Mouse (Mus musculus): ENCODE results near the gene Arfgap3. TPM values are rescaled to one million over a fixed set of nuclear protein-coding genes. Genes with fewer than 3 reads are reported as not detected.

Arfgap3 gene
- polyA plus RNA-seq, 1 experiment from 2014 or later: 37.4 TPM

DNA sequence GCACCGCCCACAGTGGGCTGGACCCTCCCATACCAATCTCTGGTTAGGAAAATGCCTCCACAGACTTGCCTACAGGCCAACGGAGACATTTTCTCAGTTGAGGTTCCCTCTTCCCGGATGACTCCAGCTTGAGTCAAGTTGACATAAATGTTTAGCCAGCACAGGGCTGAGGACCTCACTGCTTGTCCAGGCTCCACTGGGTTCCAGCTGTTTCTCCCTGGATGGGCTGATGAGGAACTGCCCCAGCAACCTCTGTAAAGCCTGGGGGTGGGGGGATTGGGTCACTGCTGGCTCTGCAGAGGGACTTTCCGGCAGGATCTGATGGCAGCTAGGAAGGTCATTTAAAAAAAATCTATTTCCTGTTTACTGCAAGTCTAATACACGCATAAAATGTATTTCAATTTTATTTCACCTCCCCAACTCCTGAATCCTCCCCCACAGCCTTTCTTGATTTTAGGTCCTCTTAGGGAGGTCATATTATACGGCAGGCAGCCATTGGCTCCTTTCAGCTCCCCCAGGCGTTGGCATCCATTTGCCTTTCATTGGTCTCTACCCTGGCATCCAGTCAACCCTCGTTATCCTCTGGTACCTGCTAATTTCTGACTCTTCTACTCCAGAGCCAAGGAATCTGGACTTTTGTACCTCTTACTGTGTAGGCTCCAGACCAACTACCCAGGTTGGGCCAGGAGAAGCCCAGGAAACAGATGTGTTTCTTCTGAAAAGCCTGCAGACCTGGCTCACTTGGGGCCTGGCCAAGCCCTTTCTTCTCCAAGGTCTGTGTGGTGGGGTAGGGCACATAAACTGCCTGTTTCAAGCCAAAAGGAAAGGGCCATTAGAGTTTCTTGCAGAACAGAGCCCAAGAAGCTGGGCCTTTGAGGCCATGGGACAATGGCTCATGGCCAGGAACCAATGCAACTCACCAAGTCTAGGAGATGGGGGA, 56.1 kb downstream of the Arfgap3 start:
- no peak for ATAC-seq (ENCODE audit: low read depth)
- Histone ChIP-seq H3K27me3 (ENCODE audit: control insufficient read depth, insufficient read depth, low read length) (no peaks in the 10 kb centered on the region), H3K27ac (ENCODE audit: low read depth, low read length) (no peak overlapping the region), H3K36me3 (ENCODE audit: control insufficient read depth, insufficient read depth, low read length) (no peaks in the 10 kb centered on the region), H3K9me3 (ENCODE audit: control insufficient read depth, low read length) (no peaks in the 10 kb centered on the region), H3K4me2 (ENCODE audit: low read depth, low read length) (no peak overlapping the region), H3K4me3 (ENCODE audit: low read depth, low read length) (no peak overlapping the region), H3K4me1 (ENCODE audit: control insufficient read depth, insufficient read depth, low read length) (no peaks in the 10 kb centered on the region), H3K9ac (replicated peaks; ENCODE audit: low read depth, low read length) (no peak overlapping the region)
- 87% methylated on average over 8 of the region's 8 CpGs for WGBS

DNA sequence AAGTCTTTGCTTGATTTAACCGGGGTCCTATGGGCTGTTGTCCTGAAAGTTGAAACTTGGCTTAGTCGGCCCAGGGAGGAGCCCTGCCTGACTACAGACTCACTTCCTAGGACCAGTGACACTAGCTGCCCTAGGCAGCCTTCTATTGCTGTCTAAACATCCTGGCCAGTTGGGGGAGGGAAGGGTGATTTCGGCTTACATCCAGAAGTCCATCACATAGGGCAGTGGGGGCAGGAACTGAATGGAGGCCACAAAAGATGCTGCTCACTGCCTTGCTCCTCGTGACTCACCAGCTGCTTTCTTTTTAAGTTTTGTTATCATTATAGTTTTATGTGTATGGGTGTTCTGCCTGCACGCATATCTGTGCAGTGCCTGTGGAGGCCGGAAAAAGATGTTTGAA, 56.9 kb downstream of the Arfgap3 start:
- no peak overlapping the region for H3K9ac ChIP-seq (replicated peaks; ENCODE audit: low read depth, low read length)
- ATAC-seq (ENCODE audit: low read depth): no peak
- no peaks in the 10 kb centered on the region for H3K4me1 ChIP-seq (ENCODE audit: control insufficient read depth, insufficient read depth, low read length)
- H3K36me3 ChIP-seq (ENCODE audit: control insufficient read depth, insufficient read depth, low read length): no peaks in the 10 kb centered on the region
- no peaks in the 10 kb centered on the region for H3K27me3 ChIP-seq (ENCODE audit: control insufficient read depth, insufficient read depth, low read length)
- H3K9me3 ChIP-seq (ENCODE audit: control insufficient read depth, low read length): no peaks in the 10 kb centered on the region
- H3K4me3 ChIP-seq (ENCODE audit: low read depth, low read length): no peak overlapping the region
- 86% methylated on average over 6 of the region's 6 CpGs for WGBS
- no peak overlapping the region for H3K27ac ChIP-seq (ENCODE audit: low read depth, low read length)
- H3K4me2 ChIP-seq (ENCODE audit: low read depth, low read length): no peak overlapping the region

DNA sequence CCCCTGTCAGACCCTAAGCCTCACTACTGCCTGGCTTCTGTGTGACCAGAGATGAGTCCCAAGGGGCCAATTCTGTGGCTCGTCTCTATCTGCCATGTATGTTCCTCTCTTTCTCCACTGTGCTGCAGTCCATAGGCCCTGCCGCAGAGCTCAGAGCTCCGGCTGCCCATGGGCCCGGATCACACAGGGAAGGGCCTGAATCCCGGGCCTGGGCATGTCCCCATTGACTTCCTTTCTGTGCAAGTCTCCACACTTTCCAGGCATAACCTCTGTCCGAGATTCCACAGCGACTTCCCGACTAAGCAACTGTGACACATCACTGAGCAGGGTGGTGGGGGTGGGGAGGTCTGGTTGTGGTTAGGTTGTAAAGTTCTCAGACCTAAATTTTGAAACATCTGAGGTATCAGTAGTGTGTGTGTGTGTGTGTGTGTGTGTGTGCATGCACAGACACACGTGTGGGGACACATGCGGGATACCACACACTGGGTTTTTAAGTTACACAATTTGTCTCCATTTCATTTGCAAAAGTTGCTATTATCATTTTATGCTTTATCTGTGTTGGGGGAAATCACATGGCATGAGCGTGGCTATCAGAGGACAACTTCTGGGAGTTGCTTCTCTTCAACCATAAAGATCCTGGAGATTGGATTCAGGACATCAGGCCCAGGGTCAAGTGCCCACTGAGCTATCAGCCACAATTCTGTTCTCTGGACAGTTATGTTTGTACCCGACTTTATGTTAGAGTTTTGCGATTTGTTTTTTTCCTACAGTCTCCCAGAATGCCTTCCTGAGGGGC, 57.6 kb downstream of the Arfgap3 start:
- no peak overlapping the region for H3K27ac ChIP-seq (ENCODE audit: low read depth, low read length)
- no peak overlapping the region for H3K9ac ChIP-seq (replicated peaks; ENCODE audit: low read depth, low read length)
- no peaks in the 10 kb centered on the region for H3K9me3 ChIP-seq (ENCODE audit: control insufficient read depth, low read length)
- H3K27me3 ChIP-seq (ENCODE audit: control insufficient read depth, insufficient read depth, low read length): no peaks in the 10 kb centered on the region
- H3K4me1 ChIP-seq (ENCODE audit: control insufficient read depth, insufficient read depth, low read length): no peaks in the 10 kb centered on the region
- no peaks in the 10 kb centered on the region for H3K36me3 ChIP-seq (ENCODE audit: control insufficient read depth, insufficient read depth, low read length)
- H3K4me3 ChIP-seq (ENCODE audit: low read depth, low read length): no peak overlapping the region
- ATAC-seq (ENCODE audit: low read depth): no peak
- no peak overlapping the region for H3K4me2 ChIP-seq (ENCODE audit: low read depth, low read length)
- 81% methylated on average over 13 of the region's 13 CpGs for WGBS

DNA sequence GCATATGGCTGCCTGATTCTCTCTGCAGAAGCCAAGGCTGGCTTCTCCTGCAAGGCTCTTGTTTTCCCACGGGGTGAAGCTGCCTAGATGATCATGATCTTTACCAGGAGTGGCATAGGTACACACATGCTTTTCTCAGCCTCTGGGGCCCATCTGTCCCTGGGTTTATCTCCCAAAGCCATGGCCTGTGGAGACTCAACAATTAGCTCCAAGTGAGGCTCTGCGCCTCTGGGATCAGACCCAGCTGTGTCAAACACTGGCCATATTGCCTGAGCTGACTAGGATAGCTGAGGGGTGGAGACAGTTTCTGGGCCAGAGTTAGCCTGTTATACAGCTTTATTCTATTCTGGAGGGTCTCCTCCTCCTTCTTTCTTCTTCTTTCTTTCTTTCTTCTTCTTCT, 59.1 kb downstream of the Arfgap3 start:
- H3K4me1 ChIP-seq (ENCODE audit: control insufficient read depth, insufficient read depth, low read length): no peaks in the 10 kb centered on the region
- ATAC-seq (ENCODE audit: low read depth): no peak
- H3K27me3 ChIP-seq (ENCODE audit: control insufficient read depth, insufficient read depth, low read length): no peaks in the 10 kb centered on the region
- H3K27ac ChIP-seq (ENCODE audit: low read depth, low read length): no peak overlapping the region
- H3K36me3 ChIP-seq (ENCODE audit: control insufficient read depth, insufficient read depth, low read length): no peaks in the 10 kb centered on the region
- no peak overlapping the region for H3K4me3 ChIP-seq (ENCODE audit: low read depth, low read length)
- H3K4me2 ChIP-seq (ENCODE audit: low read depth, low read length): no peak overlapping the region
- WGBS: 85% methylated on average over 2 of the region's 2 CpGs
- no peak overlapping the region for H3K9ac ChIP-seq (replicated peaks; ENCODE audit: low read depth, low read length)
- H3K9me3 ChIP-seq (ENCODE audit: control insufficient read depth, low read length): no peaks in the 10 kb centered on the region

DNA sequence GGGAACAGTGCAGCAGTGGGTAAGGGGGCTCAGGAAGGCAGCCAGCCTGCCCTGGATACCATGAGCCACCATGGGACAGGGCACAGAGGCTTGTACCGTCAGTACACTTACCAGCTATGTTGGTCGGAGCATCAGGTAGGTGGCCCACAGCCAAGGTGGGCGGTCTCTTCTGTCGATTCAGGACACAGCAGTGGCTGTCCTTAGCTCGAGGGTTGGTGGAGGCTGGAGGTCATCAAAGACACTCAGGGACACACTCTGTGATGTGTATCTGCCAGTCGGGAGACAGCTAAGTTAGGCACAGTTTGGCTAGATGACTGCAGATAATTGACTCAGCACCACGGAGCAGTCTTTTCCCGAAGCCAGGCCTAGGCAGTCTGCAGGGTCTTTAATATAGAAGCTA, 65.2 kb downstream of the Arfgap3 start:
- Histone ChIP-seq H3K36me3 (ENCODE audit: control insufficient read depth, insufficient read depth, low read length) (no peaks in the 10 kb centered on the region), H3K4me3 (ENCODE audit: low read depth, low read length) (no peak overlapping the region), H3K9me3 (ENCODE audit: control insufficient read depth, low read length) (no peaks in the 10 kb centered on the region), H3K27me3 (ENCODE audit: control insufficient read depth, insufficient read depth, low read length) (no peaks in the 10 kb centered on the region), H3K27ac (ENCODE audit: low read depth, low read length) (no peak overlapping the region), H3K9ac (replicated peaks; ENCODE audit: low read depth, low read length) (no peak overlapping the region), H3K4me2 (ENCODE audit: low read depth, low read length) (no peak overlapping the region), H3K4me1 (ENCODE audit: control insufficient read depth, insufficient read depth, low read length) (no peaks in the 10 kb centered on the region)
- ATAC-seq (ENCODE audit: low read depth): no peak
- 83% methylated on average over 8 of the region's 8 CpGs for WGBS

DNA sequence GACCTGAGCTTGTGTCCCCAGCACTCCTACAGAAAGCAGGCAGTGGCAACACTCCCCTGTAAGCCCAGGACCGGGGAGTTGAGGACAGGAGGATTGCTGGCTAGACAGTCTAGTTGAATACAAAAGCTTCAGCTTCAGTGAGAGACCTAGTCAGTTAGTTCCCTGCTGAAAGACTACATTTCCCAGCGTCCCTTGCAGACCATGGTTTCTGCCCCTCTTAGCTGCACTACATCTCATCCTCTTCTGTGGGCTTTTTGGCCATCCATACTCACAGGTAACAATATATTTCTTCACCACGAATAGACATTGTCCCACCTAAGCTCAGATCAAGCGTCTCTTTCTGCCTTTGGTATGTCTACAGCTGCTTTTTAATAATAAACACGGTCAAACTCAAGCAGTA, 67.7 kb downstream of the Arfgap3 start:
- 68% methylated on average over 5 of the region's 5 CpGs for WGBS

DNA sequence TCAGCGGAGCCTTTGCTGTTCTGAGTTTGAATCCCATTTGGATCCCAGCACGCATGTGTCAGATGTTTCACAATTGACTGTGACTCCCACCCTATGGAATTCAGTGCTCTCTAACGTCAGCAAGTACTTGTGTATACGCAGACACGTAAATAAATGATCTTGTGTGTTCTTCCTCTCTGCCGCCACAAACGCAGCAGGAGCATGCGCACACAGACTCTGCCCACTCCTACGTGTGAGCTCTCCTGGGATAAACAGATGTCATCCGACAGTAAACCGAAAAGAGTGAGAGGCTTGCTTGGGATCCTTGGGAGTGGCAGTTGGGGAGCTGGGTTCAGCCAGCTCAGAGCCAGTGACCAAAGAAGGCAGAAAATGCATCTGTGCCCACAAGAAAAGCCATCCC, 68.7 kb downstream of the Arfgap3 start:
- no peak overlapping the region for H3K4me2 ChIP-seq (ENCODE audit: low read depth, low read length)
- no peak overlapping the region for H3K27ac ChIP-seq (ENCODE audit: low read depth, low read length)
- no peaks in the 10 kb centered on the region for H3K4me1 ChIP-seq (ENCODE audit: control insufficient read depth, insufficient read depth, low read length)
- no peaks in the 10 kb centered on the region for H3K27me3 ChIP-seq (ENCODE audit: control insufficient read depth, insufficient read depth, low read length)
- no peaks in the 10 kb centered on the region for H3K36me3 ChIP-seq (ENCODE audit: control insufficient read depth, insufficient read depth, low read length)
- no peak overlapping the region for H3K4me3 ChIP-seq (ENCODE audit: low read depth, low read length)
- WGBS: 71% methylated on average over 11 of the region's 11 CpGs
- no peak for ATAC-seq (ENCODE audit: low read depth)
- H3K9ac ChIP-seq (replicated peaks; ENCODE audit: low read depth, low read length): no peak overlapping the region
- H3K9me3 ChIP-seq (ENCODE audit: control insufficient read depth, low read length): no peaks in the 10 kb centered on the region

More for the DNA sequence above, 67.7 kb downstream of the Arfgap3 start:
- Histone ChIP-seq H3K27me3 (ENCODE audit: control insufficient read depth, insufficient read depth, low read length) (no peaks in the 10 kb centered on the region), H3K4me3 (ENCODE audit: low read depth, low read length) (no peak overlapping the region), H3K36me3 (ENCODE audit: control insufficient read depth, insufficient read depth, low read length) (no peaks in the 10 kb centered on the region), H3K4me2 (ENCODE audit: low read depth, low read length) (no peak overlapping the region), H3K27ac (ENCODE audit: low read depth, low read length) (no peak overlapping the region), H3K9ac (replicated peaks; ENCODE audit: low read depth, low read length) (no peak overlapping the region), H3K4me1 (ENCODE audit: control insufficient read depth, insufficient read depth, low read length) (no peaks in the 10 kb centered on the region), H3K9me3 (ENCODE audit: control insufficient read depth, low read length) (no peaks in the 10 kb centered on the region)
- no peak for ATAC-seq (ENCODE audit: low read depth)

DNA sequence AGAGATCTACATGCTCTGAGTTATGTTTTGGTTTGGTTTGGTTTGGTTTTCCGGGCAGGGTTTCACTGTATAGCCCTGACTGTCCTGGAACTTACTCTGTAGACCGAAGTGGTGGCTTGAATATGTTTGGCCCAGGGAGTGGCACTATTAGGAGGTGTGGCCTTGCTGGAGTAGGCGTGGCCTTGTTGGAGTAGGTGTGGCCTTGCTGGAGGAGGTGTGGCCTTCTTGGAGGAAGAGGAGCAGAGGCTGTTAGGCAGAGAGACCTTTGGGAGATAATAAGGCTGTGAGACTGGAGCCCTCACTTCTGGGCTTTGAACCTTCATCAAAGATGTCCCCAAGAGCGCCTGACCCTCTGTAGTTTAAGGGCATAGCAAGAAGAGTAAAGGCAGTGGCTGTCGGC, 71.5 kb downstream of the Arfgap3 start:
- H3K27ac ChIP-seq (ENCODE audit: low read depth, low read length): no peak overlapping the region
- WGBS: 88% methylated on average over 5 of the region's 5 CpGs
- H3K9ac ChIP-seq (replicated peaks; ENCODE audit: low read depth, low read length): no peak overlapping the region
- H3K4me1 ChIP-seq (ENCODE audit: control insufficient read depth, insufficient read depth, low read length): no peaks in the 10 kb centered on the region
- no peak overlapping the region for H3K4me3 ChIP-seq (ENCODE audit: low read depth, low read length)
- H3K9me3 ChIP-seq (ENCODE audit: control insufficient read depth, low read length): no peaks in the 10 kb centered on the region
- H3K36me3 ChIP-seq (ENCODE audit: control insufficient read depth, insufficient read depth, low read length): no peaks in the 10 kb centered on the region
- ATAC-seq (ENCODE audit: low read depth): no peak
- no peaks in the 10 kb centered on the region for H3K27me3 ChIP-seq (ENCODE audit: control insufficient read depth, insufficient read depth, low read length)
- H3K4me2 ChIP-seq (ENCODE audit: low read depth, low read length): no peak overlapping the region

DNA sequence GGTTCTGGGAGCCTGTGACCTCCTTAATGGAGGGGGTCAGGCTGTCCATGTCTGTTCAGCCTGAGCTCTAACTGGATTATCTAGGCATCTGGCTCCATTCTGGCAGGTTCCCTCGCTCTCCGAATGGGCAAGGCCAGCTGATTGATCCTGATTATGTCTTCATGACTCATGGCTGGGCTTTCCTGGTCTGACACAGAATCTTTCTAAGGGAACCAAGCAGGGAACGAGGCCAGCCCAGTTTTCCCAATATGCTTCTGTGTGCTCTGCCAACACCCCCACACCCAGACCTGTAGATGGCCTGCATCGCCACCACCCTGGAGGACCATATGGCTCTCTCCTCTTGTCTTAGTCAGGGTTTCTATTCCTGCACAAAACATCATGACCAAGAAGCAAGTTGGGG, 72.6 kb downstream of the Arfgap3 start:
- no peak for ATAC-seq (ENCODE audit: low read depth)
- Histone ChIP-seq H3K4me3 (ENCODE audit: low read depth, low read length) (no peak overlapping the region), H3K36me3 (ENCODE audit: control insufficient read depth, insufficient read depth, low read length) (no peaks in the 10 kb centered on the region), H3K27ac (ENCODE audit: low read depth, low read length) (no peak overlapping the region), H3K27me3 (ENCODE audit: control insufficient read depth, insufficient read depth, low read length) (no peaks in the 10 kb centered on the region), H3K4me2 (ENCODE audit: low read depth, low read length) (no peak overlapping the region), H3K9ac (replicated peaks; ENCODE audit: low read depth, low read length) (no peak overlapping the region), H3K9me3 (ENCODE audit: control insufficient read depth, low read length) (no peaks in the 10 kb centered on the region), H3K4me1 (ENCODE audit: control insufficient read depth, insufficient read depth, low read length) (no peaks in the 10 kb centered on the region)
- 89% methylated on average over 4 of the region's 4 CpGs for WGBS

Data from neural tube, embryonic 14.5 days (tissue).